Mouse (Mus musculus) kidney, adult 18-20 months (tissue): ENCODE data around the gene Ica1.

Source experiments
- DNase-seq: peaks from one replicate; pipeline ENCODE4 v3.0.0; 2021

Gene Ica1

GRCm38 (mm10) chr6:8741659-8742058 is 36.6 kb downstream of the Ica1 start:
- DNase-seq = no peak

- DNase-seq = no peak
These were observed 38.2 kb downstream of the Ica1 start for GRCm38 (mm10) chr6:8740092-8740491.

- no peak for DNase-seq
These were observed 39.9 kb downstream of the Ica1 start for GRCm38 (mm10) chr6:8738396-8738795.

DNA sequence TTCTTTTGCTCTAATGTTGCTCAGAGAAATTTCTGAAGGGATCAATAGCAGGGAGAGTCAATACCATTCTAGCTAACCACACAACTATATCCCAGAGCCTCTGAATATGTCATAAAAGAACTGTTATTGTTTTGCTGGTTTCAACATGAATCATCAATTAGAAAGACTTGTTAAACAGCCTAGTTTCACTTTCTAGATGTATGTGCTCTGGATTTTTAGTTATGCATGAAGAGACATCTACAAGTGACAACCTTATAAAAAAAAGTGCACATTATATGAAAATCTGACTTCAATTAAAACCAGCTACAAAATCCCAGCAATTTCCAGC is 41.8 kb downstream of the Ica1 start:
- DNase-seq = no peak

GRCm38 (mm10) chr6:8735657-8736492 is 42.4 kb downstream of the Ica1 start:
- peak; percentile 66 for DNase-seq

GRCm38 (mm10) chr6:8735044-8735443 is 43.2 kb downstream of the Ica1 start:
- no peak for DNase-seq

DNA sequence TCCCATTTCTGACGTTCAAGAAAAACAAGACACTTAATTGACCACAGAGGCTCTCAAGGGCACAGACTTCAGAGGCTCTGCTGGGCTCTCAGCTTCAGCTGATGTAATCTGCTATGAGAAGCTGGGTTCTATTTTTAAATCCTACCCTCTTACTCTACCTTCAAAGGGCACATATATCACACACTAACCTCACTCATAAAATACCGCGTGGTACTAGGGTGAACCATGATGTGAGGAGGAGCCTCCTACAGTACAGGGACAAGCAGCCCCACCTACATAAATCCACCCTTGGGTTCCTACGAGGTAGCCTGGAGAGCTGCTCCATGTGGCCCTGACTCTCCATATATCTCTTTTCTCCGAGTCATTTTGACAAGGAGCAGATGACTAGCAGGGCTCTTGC is 45.8 kb downstream of the Ica1 start:
- no peak for DNase-seq

- no peak for DNase-seq
These were observed 46.6 kb downstream of the Ica1 start for GRCm38 (mm10) chr6:8731656-8732191.

- no peak for DNase-seq
These were observed 47.9 kb downstream of the Ica1 start for GRCm38 (mm10) chr6:8730433-8730832.

GRCm38 (mm10) chr6:8727806-8728205 is 50.5 kb downstream of the Ica1 start:
- DNase-seq = no peak

DNA sequence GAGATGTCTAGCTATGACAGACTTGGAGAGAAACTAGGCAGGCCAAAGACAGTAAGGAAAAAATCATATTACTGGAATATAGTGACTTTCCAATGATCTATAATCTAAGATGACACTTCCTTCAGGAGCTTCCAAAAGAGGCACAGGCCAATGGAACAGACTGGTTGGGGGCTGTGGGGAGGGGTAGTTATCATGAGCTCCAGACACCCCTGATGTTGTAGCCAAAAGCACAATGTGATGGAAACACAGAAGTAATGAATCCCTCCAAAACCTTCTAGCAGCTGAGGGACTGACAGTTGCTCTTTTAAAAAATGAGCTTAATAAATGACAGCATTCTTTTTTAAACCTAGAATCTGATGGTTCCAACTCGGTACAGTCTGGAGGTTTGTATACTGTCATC is 52.7 kb downstream of the Ica1 start:
- DNase-seq = no peak

DNA sequence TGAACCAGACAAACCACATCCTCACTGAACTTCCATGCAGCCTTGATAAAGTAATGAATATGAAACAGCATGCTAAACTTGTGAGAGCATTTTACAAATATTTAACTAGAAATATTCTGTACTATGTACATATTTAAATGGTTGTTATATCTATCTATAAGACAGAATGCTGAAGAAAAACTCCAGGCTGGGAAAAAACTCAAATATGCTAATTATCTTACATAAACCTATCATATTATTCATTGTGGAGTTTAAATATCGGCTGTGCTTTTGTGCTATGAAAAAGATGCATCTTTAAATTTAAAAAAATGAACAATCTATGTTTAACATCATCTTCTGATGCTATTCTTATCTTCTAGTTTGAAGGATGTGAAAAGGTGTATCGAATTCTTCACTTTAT is 58.6 kb downstream of the Ica1 start:
- DNase-seq = no peak

- DNase-seq = no peak
These were observed 60.3 kb downstream of the Ica1 start for GRCm38 (mm10) chr6:8717967-8718366.

DNA sequence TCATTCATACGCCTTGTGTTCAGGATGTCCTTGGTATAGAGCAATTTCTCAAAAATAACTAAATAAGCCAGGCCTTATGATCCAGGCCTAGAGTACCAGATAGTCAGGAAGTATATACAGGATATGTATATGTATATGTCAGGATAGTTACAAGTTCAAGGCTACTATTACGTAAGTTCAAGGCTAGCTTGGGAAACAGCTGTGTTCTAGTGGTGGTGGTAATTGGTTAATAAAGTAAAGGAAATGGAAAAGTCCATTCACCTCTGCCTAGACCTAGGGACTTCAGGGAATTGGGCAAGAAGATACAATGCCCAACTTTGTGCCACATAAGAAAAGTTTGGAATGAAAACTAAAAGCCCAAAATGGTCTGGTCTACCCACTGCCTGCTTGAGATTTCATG is 61.7 kb downstream of the Ica1 start:
- no peak for DNase-seq

DNA sequence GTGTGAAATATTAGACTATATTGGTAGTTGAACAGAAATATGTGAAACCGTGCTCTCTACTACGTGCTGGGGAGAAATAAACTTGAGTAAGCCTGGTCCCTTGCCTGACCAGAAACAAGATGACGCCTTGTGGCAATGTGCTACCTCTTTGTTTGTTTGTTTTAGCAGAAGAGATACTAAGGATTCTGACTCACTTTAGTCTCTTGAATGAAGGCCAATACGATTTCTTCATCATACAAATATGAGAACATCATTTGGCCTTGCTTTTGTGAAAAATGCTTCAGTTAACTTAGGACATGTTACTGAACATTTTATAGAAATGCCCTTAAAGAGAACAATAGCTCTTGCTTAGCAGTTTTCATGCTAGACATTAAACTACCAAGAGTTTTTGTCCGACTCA is 67.0 kb downstream of the Ica1 start:
- DNase-seq = no peak

- DNase-seq = peak; percentile 34
These were observed 83.4 kb downstream of the Ica1 start for GRCm38 (mm10) chr6:8694636-8695514.

DNA sequence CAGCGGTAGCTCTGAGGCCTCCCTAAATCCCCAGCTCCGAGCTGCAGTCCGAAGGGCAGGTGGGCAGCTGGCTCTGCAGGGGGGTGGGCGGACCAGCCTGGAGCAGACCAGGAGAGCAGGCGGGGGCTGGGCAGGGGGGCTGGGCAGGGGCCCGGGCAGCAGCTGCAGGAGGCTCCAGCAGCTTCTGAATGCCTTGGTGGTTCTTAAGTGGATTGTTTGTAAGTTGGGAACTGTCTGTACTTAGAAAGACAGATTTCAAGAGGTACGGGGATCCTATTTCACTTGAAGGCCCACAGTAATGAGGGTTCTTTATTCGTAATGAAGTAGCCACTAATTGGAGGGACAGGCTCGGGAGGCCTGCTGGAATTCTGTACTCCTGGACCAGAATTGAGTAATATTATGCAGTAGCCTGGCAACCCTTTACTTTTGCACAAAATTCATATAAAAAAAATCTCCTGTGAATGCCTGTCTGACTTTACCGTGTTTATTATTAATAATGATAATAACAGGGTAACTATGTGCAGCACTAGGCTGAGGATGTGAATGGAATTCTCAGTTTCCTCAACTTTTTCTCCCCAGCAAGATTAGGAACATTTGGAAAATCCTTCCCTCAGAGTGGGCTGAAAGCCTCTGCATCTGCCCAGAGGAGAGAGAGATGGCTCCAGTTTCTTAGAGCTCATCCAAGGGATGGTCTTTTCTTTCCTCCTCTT is 84.2 kb downstream of the Ica1 start:
- no peak for DNase-seq

DNA sequence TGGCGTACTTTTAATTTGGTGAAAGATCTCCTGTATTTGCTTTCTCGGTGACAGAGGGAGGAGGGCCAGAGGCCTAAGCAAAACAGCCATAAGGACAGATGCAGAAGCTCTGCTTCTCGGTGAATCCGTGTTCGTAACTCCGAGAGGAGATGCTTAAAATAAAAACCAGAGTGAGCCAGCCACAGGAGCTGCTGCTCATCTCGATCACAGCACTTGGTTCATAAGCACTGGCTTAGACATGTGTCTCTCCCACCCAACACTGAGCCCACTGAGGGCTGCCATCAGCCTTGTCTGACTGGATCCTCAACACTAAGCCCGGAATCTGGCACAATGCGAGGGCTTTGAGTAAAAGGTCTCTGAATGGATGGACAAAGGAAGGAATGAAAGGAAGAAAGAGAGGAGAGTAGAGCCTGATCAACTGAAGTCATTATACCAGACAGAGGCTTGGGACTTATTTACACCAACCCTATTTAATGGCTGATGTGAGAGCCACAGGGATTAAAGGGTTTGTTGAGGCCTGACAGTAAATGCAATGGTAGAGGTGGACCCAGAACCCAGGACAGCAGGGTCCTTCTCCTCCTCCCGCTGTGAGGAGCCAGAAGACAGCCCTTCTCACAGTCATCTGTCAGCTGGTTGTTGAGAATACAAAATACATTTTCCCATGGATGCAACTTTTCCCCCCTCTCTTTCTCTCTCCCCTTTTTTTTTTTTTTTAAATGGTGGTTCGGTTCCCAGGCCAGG is 85.0 kb downstream of the Ica1 start:
- DNase-seq = no peak

DNA sequence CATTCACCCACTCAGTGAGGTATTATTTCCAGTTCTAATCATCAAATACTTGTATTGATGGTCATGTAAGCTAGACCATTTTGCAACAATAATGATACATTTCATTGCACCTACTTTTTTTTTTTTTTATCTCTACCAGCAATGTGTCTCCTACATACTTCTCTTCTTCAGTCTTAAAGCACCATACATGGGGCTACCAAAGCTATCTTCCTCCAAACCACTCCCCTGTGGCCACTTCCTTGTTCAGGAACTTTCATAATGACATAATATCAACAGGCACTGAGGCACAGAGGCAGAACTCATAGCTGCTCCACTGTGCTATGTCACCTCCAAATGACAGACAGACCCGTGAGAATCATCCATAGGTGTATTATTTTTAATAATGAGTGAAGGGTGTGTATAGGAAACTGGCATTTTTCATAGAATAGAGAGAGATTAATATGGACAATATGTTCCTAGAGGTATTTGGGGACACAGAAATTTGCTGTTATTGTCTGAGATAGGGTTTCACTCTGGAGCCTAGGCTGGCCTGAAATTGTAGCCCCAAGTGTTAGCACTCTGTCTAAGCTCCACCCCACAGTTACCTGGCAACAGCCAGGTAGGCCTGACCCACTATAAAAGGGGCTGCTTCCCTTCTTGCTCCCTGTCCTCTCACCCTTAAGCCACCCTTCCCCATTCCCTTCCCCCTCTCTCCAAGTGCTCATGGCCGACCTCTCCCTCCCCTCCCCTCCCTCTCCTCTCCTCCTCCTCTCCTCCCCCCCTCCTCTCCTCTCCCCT is 86.9 kb downstream of the Ica1 start:
- DNase-seq = no peak

DNA sequence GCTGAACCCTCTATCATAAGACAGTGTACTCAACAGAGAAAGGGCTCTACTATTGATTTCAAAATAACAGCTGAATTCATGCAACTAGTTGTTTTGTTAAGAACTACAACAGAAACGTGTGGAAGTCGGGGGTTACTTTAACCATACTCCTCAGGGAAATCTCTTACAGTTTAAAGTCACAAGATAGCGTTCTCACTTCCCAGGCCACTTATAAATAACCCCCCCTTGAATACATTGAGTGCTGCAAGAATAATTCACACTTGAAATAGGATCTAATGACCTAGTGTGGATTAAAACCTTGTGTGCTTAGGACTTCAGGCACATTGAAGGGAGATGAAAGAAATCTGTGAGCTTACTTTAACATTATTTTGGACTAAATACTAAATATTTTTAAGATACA is 87.8 kb downstream of the Ica1 start:
- DNase-seq = no peak

DNA sequence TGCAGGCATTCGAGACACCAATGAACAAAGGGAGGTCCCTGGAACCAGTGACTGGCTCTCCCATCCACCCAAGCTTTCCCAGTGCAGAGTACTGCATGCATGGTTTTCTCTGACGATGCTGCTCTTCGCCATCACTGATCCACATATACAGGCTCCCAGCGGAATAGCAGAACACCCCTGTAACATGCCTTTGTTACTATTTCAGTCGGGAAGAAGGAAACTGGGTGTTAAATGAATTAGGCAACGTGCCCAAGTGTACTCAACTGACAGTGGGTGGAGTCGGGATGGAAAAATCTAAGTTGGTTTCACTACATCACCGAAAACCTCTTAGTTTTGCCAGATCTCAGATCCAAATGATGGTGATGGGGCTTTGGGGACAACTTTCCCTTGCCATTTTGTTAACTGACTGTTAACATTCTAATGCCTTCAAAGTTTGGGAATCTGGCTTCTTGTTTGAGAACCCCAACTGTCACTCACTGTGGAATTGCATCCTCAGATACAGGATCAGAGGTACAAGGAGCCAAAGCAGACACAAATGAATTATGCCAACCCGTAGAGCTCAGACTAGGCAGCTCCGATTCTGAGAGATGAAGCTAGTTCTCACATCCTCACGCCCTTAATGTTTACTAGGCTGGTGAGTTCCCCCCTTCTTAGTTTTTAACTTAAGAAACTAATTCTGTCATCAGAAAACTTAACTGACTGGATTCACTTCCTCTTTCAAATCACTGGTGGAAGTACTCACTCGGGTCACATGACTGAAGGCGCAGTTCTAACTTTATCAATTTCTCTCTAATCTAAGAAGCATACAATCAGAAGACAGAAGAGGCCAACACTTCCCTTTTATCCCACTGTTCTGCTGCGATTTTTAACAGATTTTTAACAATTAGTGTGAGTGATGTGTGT is 91.4 kb downstream of the Ica1 start:
- no peak for DNase-seq
